Mouse (Mus musculus): ENCODE results near the gene Ppara.

DNA sequence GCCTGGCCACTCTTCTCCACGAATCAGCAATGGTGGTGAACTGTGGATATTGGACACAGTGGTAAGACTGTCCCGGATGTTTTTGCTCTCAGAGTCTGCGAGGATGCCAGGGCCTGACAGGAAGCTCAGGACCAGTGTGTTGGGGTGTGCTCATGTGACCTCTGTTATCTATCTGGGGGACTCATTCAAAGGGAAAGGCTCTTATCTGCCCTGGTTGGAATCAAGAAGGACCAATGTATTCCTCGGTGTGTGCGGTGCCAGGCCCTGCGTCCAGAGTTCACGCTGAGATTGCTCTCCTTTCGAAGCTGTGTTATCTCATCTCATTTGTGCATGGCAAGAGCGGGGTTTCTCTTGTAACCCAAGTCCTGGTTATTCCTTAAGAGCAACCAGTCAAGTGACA lies 39.6 kb downstream of the Ppara start:
- no peak for TF ChIP-seq EP300 (IDR thresholded peaks at IDR 0.05; ENCODE audit: low read depth)
- no peak for TF ChIP-seq CTCF (IDR thresholded peaks at IDR 0.05; ENCODE audit: low read depth)

Data from heart, postnatal 0 days (tissue).